Mouse (Mus musculus) liver, embryonic 14.5 days (tissue): ENCODE data around the gene Ccdc74a. TPM values are rescaled to one million over a fixed set of nuclear protein-coding genes. Genes with fewer than 3 reads are reported as not detected.

ENCODE experiments used
- ATAC-seq: fragments of 200-750 bp; cut with Nextera tagmentation; 2 replicates; pipeline ENCODE4 v1.8.0; 2017; ENCODE audit warnings: moderate number of reproducible peaks, mild to moderate bottlenecking, moderate library complexity; ENCODE audit not compliant: insufficient read depth
- DNase-seq, 3 experiments: peaks; one replicate each; pipeline ENCODE4 v3.0.0-alpha.2; 2012 to 2013; ENCODE audit warnings: low read depth in 3 of 3, low spot score in 3 of 3
- H3K27ac ChIP-seq: fragments of 300-500 bp; sonication (generic); 2 replicates; pipeline ENCODE4 v1.5.1; 2014; ENCODE audit warnings: moderate library complexity, mild to moderate bottlenecking, control low read depth, inconsistent platforms
- H3K27me3 ChIP-seq: fragments of 300-500 bp; sonication (generic); 2 replicates; pipeline ENCODE4 v1.6.1; 2014; ENCODE audit warnings: mild to moderate bottlenecking, low read length, moderate library complexity; ENCODE audit not compliant: control insufficient read depth, insufficient read depth
- H3K36me3 ChIP-seq: fragments of 300-500 bp; sonication (generic); replicated peaks from 2 replicates; pipeline ENCODE4 v1.6.1; 2014; ENCODE audit warnings: low read depth; ENCODE audit not compliant: control insufficient read depth, insufficient read depth
- H3K4me1 ChIP-seq, 2 experiments: fragments of 200-500 bp in 1 of 2; fragments of 300-500 bp in 1 of 2; sonication (generic) in 1 of 2; replicated peaks; 2 replicates each; pipeline ENCODE4 v1.6.1; 2012 to 2014; ENCODE audit warnings: antibody characterized with exemption in 1 of 2, inconsistent platforms in 1 of 2, low read length in 1 of 2; ENCODE audit not compliant: control insufficient read depth in 2 of 2, insufficient read depth in 2 of 2
- H3K4me2 ChIP-seq: fragments of 300-500 bp; sonication (generic); 2 replicates; pipeline ENCODE4 v1.6.1; 2014; ENCODE audit warnings: low read depth, mild to moderate bottlenecking, control low read depth, moderate library complexity
- H3K4me3 ChIP-seq, 2 experiments: fragments of 200-500 bp in 1 of 2; fragments of 300-500 bp in 1 of 2; sonication (generic) in 1 of 2; 2 replicates each; pipeline ENCODE4 v1.5.1; 2012 to 2014; ENCODE audit warnings: low read depth in 2 of 2, low read length in 2 of 2, mild to moderate bottlenecking in 2 of 2, control low read depth in 1 of 2, inconsistent platforms in 1 of 2, moderate library complexity in 1 of 2; ENCODE audit not compliant: insufficient read depth in 1 of 2
- H3K9ac ChIP-seq: fragments of 300-500 bp; sonication (generic); replicated peaks from 2 replicates; pipeline ENCODE4 v1.6.1; 2014; ENCODE audit warnings: mild to moderate bottlenecking, control low read depth, moderate library complexity
- H3K9me3 ChIP-seq: fragments of 300-500 bp; sonication (generic); 2 replicates; pipeline ENCODE4 v1.6.1; 2016; ENCODE audit warnings: low read length, mixed read lengths; ENCODE audit not compliant: control insufficient read depth
- CTCF ChIP-seq: IDR thresholded peaks from 2 replicates; pipeline ENCODE4 v1.5.1; 2016; ENCODE audit warnings: antibody characterized with exemption, low read depth, control low read depth
- EP300 ChIP-seq: IDR thresholded peaks from 2 replicates; pipeline ENCODE4 v1.6.1; 2016; ENCODE audit warnings: antibody characterized with exemption, low read depth
- WGBS: fragments of 180-500 bp; shearing (Covaris S2); extraction: QIAGEN DNeasy Blood & Tissue Kit; methylation state at CpG from one replicate; pipeline ENCODE4 v1.1.7; 2014; ENCODE audit not compliant: insufficient replicate concordance; 5-methylcytosine and 5-hydroxymethylcytosine counted together
- polyA plus RNA-seq, 2 experiments: library from polyadenylated mRNA; depleted of rRNA in 1 of 2; stranded (reverse) in 1 of 2; unstranded in 1 of 2; fragments of >200 nt; fragmentation: Nextera tagmentation in 1 of 2; extraction: Ambion mirVana in 1 of 2; gene quantifications; 2 replicates each; pipeline versions ENCODE4 v1.2.1 to v1.2.3; 2012 to 2014

Gene Ccdc74a
- polyA plus RNA-seq, 2 experiments = 2.5 to 2.6 TPM

DNA sequence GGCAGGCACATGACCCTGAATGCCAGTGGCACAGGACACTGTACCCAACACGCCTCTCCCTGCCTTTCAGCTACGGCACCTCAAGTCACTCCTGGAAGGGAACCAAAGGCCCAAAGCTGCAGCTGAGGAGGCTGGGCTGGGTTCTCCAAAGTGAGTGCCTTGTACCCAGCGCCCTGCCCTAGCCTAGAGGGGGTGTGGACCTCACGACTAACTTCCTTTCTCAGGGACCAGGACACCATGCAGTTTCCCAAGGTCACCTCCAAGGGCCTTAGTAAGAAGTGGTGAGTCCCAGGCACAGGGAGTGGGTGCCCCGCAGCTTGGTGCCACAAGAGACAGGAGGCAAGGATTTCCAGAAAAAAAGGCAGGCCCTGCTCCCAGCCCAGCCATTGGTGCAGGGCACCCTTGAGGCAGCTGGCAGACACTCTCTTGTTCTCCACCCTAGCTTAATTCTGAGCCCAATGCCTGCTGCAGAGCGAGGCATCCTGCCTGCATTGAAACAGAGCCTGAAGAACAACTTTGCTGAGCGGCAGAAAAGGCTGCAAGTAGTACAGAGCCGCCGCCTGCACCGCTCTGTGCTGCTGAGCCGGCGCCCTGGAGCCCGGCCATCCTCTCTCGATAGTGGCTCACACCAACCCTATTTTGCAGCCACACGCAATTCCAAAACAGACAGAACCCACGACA, 3.8 kb downstream of the Ccdc74a start:
- Histone ChIP-seq H3K36me3 (peaks cover 19% of the 10 kb centered on the region), H3K27me3 (no peaks in the 10 kb centered on the region), H3K4me3 (no peak overlapping the region), H3K27ac (no peak overlapping the region), H3K9ac (no peak overlapping the region), H3K4me2 (no peak overlapping the region), H3K9me3 (no peaks in the 10 kb centered on the region), H3K4me1 (peaks cover 11 to 19% of the 10 kb centered on the region in 2 experiments)
- DNase-seq (no peak), ATAC-seq (no peak)
- TF ChIP-seq CTCF = no peak
- no peak for TF ChIP-seq EP300
- 88% methylated on average over 16 of the region's 16 CpGs for WGBS

- WGBS = 71% methylated on average over 1 of the region's 1 CpGs
These were observed 4.4 kb downstream of the Ccdc74a start for GRCm38 (mm10) chr16:17650711-17651110.

DNA sequence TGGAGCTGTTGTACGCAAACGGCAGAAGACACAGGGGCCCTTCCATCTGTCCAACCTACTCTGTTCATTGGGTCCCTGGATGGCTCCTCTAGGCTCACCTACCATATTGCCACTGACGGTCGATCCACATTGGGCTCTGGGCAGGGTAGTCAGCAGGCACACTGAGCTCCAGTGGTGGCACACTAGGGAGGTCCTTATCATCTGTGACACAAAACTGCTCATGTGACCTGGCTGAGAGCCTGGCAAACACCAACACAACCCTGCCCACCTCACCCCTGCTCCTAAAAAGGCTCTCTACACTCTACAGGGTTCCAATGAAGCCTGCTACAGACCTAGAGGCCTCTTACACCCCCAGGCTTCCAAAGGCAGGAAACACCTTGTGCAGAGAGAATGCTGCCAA, 6.3 kb downstream of the Ccdc74a start:
- Histone ChIP-seq H3K4me1 (peaks cover 0 to under 1% of the 10 kb centered on the region in 2 experiments; a peak in 1 of 4 replicates), H3K4me3 (no peak overlapping the region), H3K9me3 (no peaks in the 10 kb centered on the region), H3K4me2 (no peak overlapping the region), H3K9ac (no peak overlapping the region), H3K36me3 (peaks cover 19% of the 10 kb centered on the region), H3K27me3 (no peaks in the 10 kb centered on the region), H3K27ac (no peak overlapping the region)
- whole genome bisulfite sequencing = 81% methylated on average over 4 of the region's 4 CpGs
- DNase-seq = no peak
- no peak for ATAC-seq
- TF ChIP-seq EP300 = no peak

More at GRCm38 (mm10) chr16:17650711-17651110, 4.4 kb downstream of the Ccdc74a start:
- Histone ChIP-seq H3K27ac (no peak overlapping the region), H3K4me3 (no peak overlapping the region), H3K4me1 (peaks cover 11 to 15% of the 10 kb centered on the region in 2 experiments), H3K36me3 (peaks cover 19% of the 10 kb centered on the region), H3K9ac (no peak overlapping the region), H3K27me3 (no peaks in the 10 kb centered on the region), H3K4me2 (no peak overlapping the region), H3K9me3 (no peaks in the 10 kb centered on the region)
- DNase-seq (no peak), ATAC-seq (no peak)
- TF ChIP-seq EP300 = no peak
- TF ChIP-seq CTCF = no peak

DNA sequence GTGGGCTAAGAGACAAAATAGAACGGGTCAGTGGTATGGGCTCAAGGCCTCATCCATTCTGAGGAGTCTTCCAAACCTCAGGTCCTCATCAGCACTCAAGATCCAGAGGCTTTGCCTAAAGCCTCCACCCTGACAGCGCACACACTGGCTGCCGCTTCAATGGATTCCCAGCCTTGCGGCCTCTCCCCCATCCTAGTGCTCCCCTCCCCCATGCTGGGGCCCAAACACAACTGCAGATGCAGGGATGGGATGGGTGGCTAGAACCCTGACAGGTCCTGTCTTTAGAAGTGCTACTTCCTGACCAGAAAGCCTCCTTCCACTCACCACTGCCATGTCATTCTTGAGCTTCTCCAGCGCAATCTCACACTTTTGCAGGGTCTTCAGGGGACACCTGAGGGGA, 7.3 kb downstream of the Ccdc74a start:
- no peak overlapping the region for H3K9ac ChIP-seq
- H3K36me3 ChIP-seq = peaks cover 19% of the 10 kb centered on the region
- H3K27ac ChIP-seq = no peak overlapping the region
- H3K4me2 ChIP-seq = no peak overlapping the region
- no peaks in the 10 kb centered on the region for H3K9me3 ChIP-seq
- whole genome bisulfite sequencing = 92% methylated on average over 5 of the region's 5 CpGs
- DNase-seq (no peak), ATAC-seq (no peak)
- H3K4me1 ChIP-seq = no peaks in the 10 kb centered on the region
- no peaks in the 10 kb centered on the region for H3K27me3 ChIP-seq
- no peak for TF ChIP-seq CTCF
- TF ChIP-seq EP300 = no peak
- no peak overlapping the region for H3K4me3 ChIP-seq

DNA sequence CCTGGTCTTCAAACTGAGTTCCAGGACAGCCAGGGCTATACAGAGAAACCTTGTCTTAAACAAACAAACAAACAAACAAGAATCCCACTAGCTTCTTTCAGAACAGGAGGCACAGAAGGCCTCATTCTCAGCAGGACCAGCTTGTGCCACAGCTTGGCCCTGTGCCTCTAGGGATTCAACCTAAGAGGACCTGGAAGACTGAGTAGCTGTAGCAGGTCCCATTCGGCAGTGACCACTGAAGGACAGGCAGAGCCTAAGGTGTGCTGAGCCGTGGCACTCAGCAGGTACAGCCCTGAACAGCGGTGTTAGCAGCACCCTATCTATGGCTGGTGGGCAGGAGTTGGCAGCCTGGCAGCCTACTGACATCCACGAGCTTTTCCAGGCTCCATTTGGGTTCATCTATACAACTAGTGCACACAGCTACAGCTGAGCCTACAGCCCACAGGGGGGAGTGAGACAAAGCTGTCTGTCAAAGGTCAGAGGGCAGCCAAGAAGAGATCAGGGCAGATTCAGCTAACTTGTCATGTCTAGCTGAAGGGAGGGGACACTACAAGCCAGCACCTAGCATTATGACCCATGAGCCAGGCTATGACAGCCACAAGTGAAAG, 8.0 kb downstream of the Ccdc74a start:
- Histone ChIP-seq H3K4me1 (no peaks in the 10 kb centered on the region), H3K36me3 (peaks cover 19% of the 10 kb centered on the region), H3K27ac (no peak overlapping the region), H3K9ac (no peak overlapping the region), H3K4me2 (no peak overlapping the region), H3K4me3 (no peak overlapping the region), H3K9me3 (no peaks in the 10 kb centered on the region), H3K27me3 (no peaks in the 10 kb centered on the region)
- DNase-seq (no peak), ATAC-seq (no peak)
- 70% methylated on average over 4 of the region's 4 CpGs for WGBS
- no peak for TF ChIP-seq EP300
- no peak for TF ChIP-seq CTCF
